Mouse (Mus musculus): ENCODE results near the gene Asrgl1. TPM values are rescaled to one million over a fixed set of nuclear protein-coding genes. Genes with fewer than 3 reads are reported as not detected.
"Not testable (repeated sequence)": the region's sequence is repeated elsewhere in the genome, so short reads cannot be mapped to it uniquely, and the experiment has no call there.

Gene Asrgl1
- polyA plus RNA-seq, 1 experiment from 2014 or later: 18.8 TPM

DNA sequence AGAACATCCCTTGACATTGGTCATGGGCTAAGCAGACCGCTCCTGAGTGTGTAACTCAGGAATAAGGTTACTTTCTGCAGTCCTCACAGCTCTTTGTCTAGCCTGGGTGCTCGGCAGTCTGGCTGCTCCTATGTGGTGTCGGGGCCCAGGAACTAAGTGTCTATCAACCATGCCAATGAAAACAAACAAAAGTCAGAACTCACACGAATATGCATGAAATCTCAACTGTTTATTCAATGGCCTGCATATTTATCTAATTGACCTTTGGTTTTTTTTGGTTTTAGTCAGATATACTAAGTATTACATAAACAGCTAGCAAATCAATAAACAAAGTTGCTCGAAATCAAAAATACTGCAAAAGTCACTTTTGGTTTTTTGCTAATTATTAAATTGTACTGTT is 40.3 kb downstream of the Asrgl1 start:
- ATAC-seq (ENCODE audit: low read depth): no peak
- Histone ChIP-seq H3K27ac (ENCODE audit: low read length) (no peak overlapping the region), H3K4me2 (ENCODE audit: low read depth, low read length) (no peak overlapping the region), H3K36me3 (ENCODE audit: control insufficient read depth, insufficient read depth, low read length) (no peaks in the 10 kb centered on the region), H3K9me3 (ENCODE audit: control insufficient read depth, low read length) (no peaks in the 10 kb centered on the region), H3K27me3 (ENCODE audit: control insufficient read depth, insufficient read depth, low read depth, low read length) (no peaks in the 10 kb centered on the region), H3K9ac (ENCODE audit: low read length) (no peak overlapping the region), H3K4me1 (replicated peaks; ENCODE audit: control insufficient read depth, insufficient read depth, low read length) (peaks cover 2% of the 10 kb centered on the region; the same call in 1 of the 2 replicates), H3K4me3 (ENCODE audit: low read length) (no peak overlapping the region)
- 39% methylated on average over 5 of the region's 5 CpGs for WGBS

DNA sequence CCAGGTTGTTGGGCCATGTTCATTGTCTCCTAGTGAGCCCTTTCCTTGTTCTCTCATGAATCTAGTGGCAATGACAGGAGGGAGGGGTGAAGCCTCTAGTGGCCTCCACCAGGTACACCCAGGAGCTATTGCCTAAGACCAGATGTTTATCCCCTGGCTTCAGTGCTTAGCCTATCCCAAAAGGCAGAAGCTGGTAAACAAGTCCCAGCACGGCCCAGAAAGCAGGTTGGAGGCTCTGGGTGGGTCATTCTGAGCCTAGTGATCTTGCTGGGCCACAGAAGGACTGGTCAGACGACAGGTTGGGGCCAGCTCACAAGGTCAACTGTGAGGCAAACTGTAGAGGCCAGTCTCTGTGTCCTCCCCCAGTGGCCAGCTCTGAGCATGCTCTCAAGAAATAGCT is 44.7 kb downstream of the Asrgl1 start:
- Histone ChIP-seq H3K4me3 (ENCODE audit: low read length) (no peak overlapping the region), H3K9ac (ENCODE audit: low read length) (no peak overlapping the region), H3K36me3 (ENCODE audit: control insufficient read depth, insufficient read depth, low read length) (no peaks in the 10 kb centered on the region), H3K4me2 (ENCODE audit: low read depth, low read length) (no peak overlapping the region), H3K27me3 (ENCODE audit: control insufficient read depth, insufficient read depth, low read depth, low read length) (no peaks in the 10 kb centered on the region), H3K9me3 (ENCODE audit: control insufficient read depth, low read length) (no peaks in the 10 kb centered on the region), H3K27ac (ENCODE audit: low read length) (no peak overlapping the region), H3K4me1 (replicated peaks; ENCODE audit: control insufficient read depth, insufficient read depth, low read length) (no peaks in the 10 kb centered on the region)
- no peak for ATAC-seq (ENCODE audit: low read depth)
- 35% methylated on average over 2 of the region's 2 CpGs for WGBS

DNA sequence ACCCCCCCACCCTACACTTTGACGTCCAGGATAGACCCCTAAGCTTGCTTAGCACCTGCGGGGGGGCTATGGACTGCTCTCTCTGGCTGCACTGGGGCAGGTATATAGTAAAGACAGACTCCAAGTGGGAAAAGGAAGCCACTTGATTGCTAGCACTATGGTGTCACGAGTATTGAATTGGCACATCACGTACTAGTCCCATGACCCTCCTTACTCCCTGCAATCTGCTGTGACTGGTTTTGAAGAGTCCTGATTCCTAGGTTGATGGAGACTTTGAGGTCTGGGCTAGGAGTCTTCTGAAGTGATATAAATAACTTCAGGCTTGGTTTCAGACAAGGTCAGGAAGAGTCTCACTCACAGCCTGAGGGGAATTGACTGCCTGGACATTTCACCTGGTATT is 45.2 kb downstream of the Asrgl1 start:
- Histone ChIP-seq H3K4me2 (ENCODE audit: low read depth, low read length) (no peak overlapping the region), H3K4me1 (replicated peaks; ENCODE audit: control insufficient read depth, insufficient read depth, low read length) (no peaks in the 10 kb centered on the region), H3K9ac (ENCODE audit: low read length) (no peak overlapping the region), H3K27me3 (ENCODE audit: control insufficient read depth, insufficient read depth, low read depth, low read length) (no peaks in the 10 kb centered on the region), H3K36me3 (ENCODE audit: control insufficient read depth, insufficient read depth, low read length) (no peaks in the 10 kb centered on the region), H3K27ac (ENCODE audit: low read length) (no peak overlapping the region), H3K4me3 (ENCODE audit: low read length) (no peak overlapping the region), H3K9me3 (ENCODE audit: control insufficient read depth, low read length) (no peaks in the 10 kb centered on the region)
- ATAC-seq (ENCODE audit: low read depth): no peak
- WGBS: 60% methylated on average over 4 of the region's 4 CpGs

DNA sequence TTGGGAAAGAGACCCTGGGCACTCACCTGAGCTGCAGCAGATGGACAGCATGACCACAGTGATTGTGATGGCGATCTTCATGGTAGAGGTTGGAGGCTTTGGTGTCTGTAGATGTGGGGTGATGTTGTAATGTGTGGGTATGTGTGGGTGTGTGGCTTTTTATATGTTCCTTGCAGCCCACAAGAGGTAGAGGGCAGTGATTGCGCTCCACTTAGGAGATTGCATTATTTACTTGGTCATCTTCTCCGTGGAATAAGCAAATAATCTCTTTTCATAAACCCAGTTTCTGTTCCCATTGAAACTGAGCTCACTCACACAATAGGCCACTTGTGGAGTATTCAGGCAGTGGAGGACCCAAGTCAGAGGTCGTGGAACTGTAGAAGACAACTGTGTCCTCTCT is 47.6 kb downstream of the Asrgl1 start, which contains the start of gene Scgb1a1:
Gene Scgb1a1 (minus strand): TSS at position 138 of the 400 bp plus-strand sequence.
- H3K9me3 ChIP-seq (ENCODE audit: control insufficient read depth, low read length): no peaks in the 10 kb centered on the region
- no peak within 1 kb of the TSS for H3K27ac ChIP-seq (ENCODE audit: low read length)
- H3K36me3 ChIP-seq (ENCODE audit: control insufficient read depth, insufficient read depth, low read length): no peaks in the 10 kb centered on the region
- ATAC-seq (ENCODE audit: low read depth): no peak
- H3K9ac ChIP-seq (ENCODE audit: low read length): no peak within 1 kb of the TSS
- no peak within 1 kb of the TSS for H3K4me2 ChIP-seq (ENCODE audit: low read depth, low read length)
- WGBS: 69% methylated on average over 4 of the region's 4 CpGs
- H3K27me3 ChIP-seq (ENCODE audit: control insufficient read depth, insufficient read depth, low read depth, low read length): no peaks in the 10 kb centered on the region
- H3K4me1 ChIP-seq (replicated peaks; ENCODE audit: control insufficient read depth, insufficient read depth, low read length): peaks cover 2% of the 10 kb centered on the region
- no peak within 1 kb of the TSS for H3K4me3 ChIP-seq (ENCODE audit: low read length)

DNA sequence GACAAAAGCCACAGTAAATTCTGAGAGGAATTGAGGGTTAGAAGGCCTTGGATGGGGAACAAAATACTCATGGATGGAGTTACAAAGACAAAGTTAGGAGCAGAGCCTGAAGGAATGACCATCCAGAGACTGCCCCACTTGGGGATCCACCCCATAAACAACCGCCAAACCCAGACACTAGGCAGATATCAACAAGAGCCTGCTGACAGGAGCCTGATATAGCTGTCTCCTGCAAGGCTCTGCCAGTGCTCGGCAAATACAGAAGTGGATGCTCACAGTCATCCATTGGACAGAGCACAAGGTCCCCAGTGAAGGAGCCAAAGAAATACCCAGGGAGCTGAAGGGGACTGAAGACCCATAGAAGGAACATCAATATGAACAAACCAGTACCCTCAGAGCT is 51.5 kb downstream of the Asrgl1 start:
- not testable (repeated sequence) for H3K27ac ChIP-seq (ENCODE audit: low read length); H3K9me3 ChIP-seq (ENCODE audit: control insufficient read depth, low read length); H3K4me2 ChIP-seq (ENCODE audit: low read depth, low read length); H3K4me3 ChIP-seq (ENCODE audit: low read length); H3K9ac ChIP-seq (ENCODE audit: low read length); ATAC-seq (ENCODE audit: low read depth); H3K36me3 ChIP-seq (ENCODE audit: control insufficient read depth, insufficient read depth, low read length); H3K27me3 ChIP-seq (ENCODE audit: control insufficient read depth, insufficient read depth, low read depth, low read length)
- WGBS: 64% methylated on average over 2 of the region's 2 CpGs
- H3K4me1 ChIP-seq (replicated peaks; ENCODE audit: control insufficient read depth, insufficient read depth, low read length): peaks cover 21% of the 10 kb centered on the region

DNA sequence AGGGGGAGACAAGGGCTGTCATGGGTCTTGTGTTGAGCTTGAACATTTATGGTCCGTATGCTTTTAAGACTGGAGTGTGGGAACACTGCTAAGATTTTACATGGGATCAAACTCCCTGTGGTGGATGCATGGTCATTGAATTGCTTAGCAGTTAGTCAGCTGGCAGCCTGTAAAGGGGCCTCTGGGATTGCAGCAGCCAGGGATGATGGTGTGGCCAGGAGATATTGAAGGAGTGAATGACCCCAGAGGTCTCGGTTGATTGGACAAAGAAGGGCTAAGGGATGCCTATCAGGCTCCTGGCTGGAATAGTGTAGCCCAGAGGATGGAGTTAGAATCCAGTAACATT is 52.5 kb downstream of the Asrgl1 start:
- peaks cover 21% of the 10 kb centered on the region for H3K4me1 ChIP-seq (replicated peaks; ENCODE audit: control insufficient read depth, insufficient read depth, low read length)
- 84% methylated on average over 2 of the region's 2 CpGs for WGBS
- peak overlapping the region; percentile 56 for H3K9ac ChIP-seq (ENCODE audit: low read length)
- no peaks in the 10 kb centered on the region for H3K27me3 ChIP-seq (ENCODE audit: control insufficient read depth, insufficient read depth, low read depth, low read length)
- H3K9me3 ChIP-seq (ENCODE audit: control insufficient read depth, low read length): no peaks in the 10 kb centered on the region
- H3K4me3 ChIP-seq (ENCODE audit: low read length): peak overlapping the region; percentile 20; the same call in 1 of the 2 replicates
- H3K27ac ChIP-seq (ENCODE audit: low read length): no peak overlapping the region
- peak overlapping the region; percentile 38 for H3K4me2 ChIP-seq (ENCODE audit: low read depth, low read length)
- no peak for ATAC-seq (ENCODE audit: low read depth)
- no peaks in the 10 kb centered on the region for H3K36me3 ChIP-seq (ENCODE audit: control insufficient read depth, insufficient read depth, low read length)

DNA sequence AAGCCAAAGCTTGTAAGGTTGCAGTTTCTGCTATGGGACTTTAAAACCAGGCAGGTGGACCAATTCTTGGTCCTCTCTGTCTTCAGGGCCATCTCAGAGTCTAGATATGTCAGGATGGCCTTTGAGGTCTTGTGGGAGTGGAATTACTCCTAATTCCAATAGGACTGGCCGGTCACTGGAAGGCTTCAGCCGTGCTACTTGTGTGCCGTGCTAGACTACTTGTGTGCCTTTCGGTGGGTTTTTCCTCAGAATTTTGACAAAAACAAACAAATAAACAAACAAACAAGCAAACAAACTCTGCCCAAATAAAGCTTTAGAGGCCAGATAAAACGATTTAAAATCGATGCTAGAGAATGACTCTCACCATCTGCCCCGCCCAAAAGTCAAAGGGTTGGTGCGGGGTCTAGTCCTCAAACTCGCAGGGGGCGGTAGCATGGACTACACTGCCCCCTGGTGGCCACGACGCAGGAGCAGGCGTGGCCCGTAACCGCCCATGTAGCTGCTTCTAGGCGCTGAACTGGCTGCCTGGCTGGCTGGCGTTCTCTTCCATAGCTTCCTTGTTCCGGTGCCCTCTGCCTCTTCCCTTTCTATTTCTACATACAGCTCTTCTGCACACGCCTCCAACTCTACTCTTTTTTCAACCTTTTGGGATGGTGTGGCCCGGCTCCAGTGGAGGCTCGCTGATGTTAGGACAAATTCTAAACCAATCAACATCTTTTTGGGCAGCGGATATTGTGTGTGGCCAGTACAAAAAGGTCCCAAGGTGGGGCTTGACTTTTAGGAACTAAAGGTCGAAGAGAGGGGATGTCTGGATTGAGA is 53.0 kb downstream of the Asrgl1 start:
- Histone ChIP-seq H3K9ac (ENCODE audit: low read length) (peak overlapping the region; percentile 56), H3K27me3 (ENCODE audit: control insufficient read depth, insufficient read depth, low read depth, low read length) (no peaks in the 10 kb centered on the region), H3K4me2 (ENCODE audit: low read depth, low read length) (peak overlapping the region; percentile 38), H3K27ac (ENCODE audit: low read length) (peak overlapping the region; percentile 88), H3K4me1 (replicated peaks; ENCODE audit: control insufficient read depth, insufficient read depth, low read length) (peaks cover 21% of the 10 kb centered on the region), H3K36me3 (ENCODE audit: control insufficient read depth, insufficient read depth, low read length) (no peaks in the 10 kb centered on the region), H3K4me3 (ENCODE audit: low read length) (peak overlapping the region; percentile 20), H3K9me3 (ENCODE audit: control insufficient read depth, low read length) (no peaks in the 10 kb centered on the region)
- ATAC-seq (ENCODE audit: low read depth): peak; percentile 96
- WGBS: 16% methylated on average over 23 of the region's 23 CpGs

DNA sequence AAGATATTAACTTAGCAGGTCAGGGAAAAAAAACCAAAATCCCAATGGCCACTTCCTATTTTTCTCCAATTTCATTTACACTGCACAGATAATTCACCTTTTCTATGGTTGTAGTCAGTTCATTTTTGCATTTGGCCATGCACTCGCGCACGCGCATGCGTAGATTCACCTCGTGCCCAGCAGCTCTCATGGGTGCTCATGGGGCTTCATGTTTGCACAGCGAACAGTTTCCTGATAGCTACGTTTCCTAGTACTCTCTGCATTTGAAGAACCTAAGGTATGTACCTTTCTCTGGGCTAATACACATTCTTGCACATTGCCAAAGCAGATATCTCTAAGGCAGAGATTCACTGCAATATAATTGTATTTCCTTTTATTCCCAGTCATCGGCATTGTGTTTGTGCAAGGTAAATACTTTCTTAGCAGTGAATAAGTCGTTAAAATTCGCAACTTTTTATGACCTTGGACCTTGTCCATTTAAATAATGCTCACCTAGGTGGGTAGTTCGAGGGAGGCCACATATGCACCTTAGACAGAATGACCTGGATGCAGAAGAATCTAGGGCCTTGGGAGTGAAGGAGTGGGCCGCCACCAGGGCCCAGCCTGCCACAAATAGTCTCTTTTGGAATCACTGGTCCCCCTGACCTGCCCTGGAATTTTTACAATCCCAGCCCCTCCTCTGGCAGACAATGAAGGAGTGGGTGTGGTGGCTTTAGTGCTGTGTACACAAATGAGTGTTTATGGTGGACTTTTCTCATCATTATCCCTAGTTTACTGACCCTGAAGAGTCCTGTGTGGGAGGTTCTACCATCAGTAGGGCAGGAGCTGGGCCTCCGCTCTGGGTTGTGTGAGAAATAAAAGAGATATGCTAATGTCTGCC is 53.9 kb downstream of the Asrgl1 start:
- Histone ChIP-seq H3K4me3 (ENCODE audit: low read length) (no peak overlapping the region), H3K9ac (ENCODE audit: low read length) (peak overlapping the region; percentile 46), H3K4me1 (replicated peaks; ENCODE audit: control insufficient read depth, insufficient read depth, low read length) (peaks cover 21% of the 10 kb centered on the region), H3K36me3 (ENCODE audit: control insufficient read depth, insufficient read depth, low read length) (no peaks in the 10 kb centered on the region), H3K9me3 (ENCODE audit: control insufficient read depth, low read length) (no peaks in the 10 kb centered on the region), H3K27me3 (ENCODE audit: control insufficient read depth, insufficient read depth, low read depth, low read length) (no peaks in the 10 kb centered on the region), H3K4me2 (ENCODE audit: low read depth, low read length) (peak overlapping the region; percentile 38; the same call in 1 of the 2 replicates), H3K27ac (ENCODE audit: low read length) (peak overlapping the region; percentile 88)
- WGBS: 58% methylated on average over 14 of the region's 14 CpGs
- ATAC-seq (ENCODE audit: low read depth): peak; percentile 67

DNA sequence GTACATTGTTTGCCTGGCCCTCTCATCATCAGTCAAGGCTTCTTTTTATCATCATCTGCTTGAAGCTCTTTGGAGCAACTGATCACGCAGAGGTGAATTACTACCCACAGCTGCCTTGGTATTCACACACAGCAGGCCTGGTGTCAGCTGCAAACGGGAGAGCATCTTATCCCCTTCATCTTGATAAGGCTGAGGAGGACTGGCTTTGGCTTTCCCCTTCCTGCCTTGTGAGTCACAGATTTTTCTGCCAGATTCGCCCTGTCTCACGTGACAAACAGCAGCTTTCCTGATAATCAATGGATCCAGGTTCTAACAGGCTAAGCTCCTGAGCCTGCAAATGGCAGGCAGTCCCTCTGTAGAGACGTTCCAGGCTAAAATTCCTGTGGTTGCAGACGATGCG is 55.5 kb downstream of the Asrgl1 start:
- H3K4me1 ChIP-seq (replicated peaks; ENCODE audit: control insufficient read depth, insufficient read depth, low read length): peaks cover 21% of the 10 kb centered on the region
- no peak overlapping the region for H3K27ac ChIP-seq (ENCODE audit: low read length)
- no peak for ATAC-seq (ENCODE audit: low read depth)
- WGBS: 26% methylated on average over 7 of the region's 7 CpGs
- H3K4me3 ChIP-seq (ENCODE audit: low read length): no peak overlapping the region
- no peak overlapping the region for H3K4me2 ChIP-seq (ENCODE audit: low read depth, low read length)
- H3K27me3 ChIP-seq (ENCODE audit: control insufficient read depth, insufficient read depth, low read depth, low read length): no peaks in the 10 kb centered on the region
- H3K9ac ChIP-seq (ENCODE audit: low read length): no peak overlapping the region
- no peaks in the 10 kb centered on the region for H3K9me3 ChIP-seq (ENCODE audit: control insufficient read depth, low read length)
- H3K36me3 ChIP-seq (ENCODE audit: control insufficient read depth, insufficient read depth, low read length): no peaks in the 10 kb centered on the region

Data from lung, embryonic 16.5 days (tissue).